Mouse (Mus musculus): Measurements from ENCODE around the gene Sis. TPM values are rescaled to one million over a fixed set of nuclear protein-coding genes. Genes with fewer than 3 reads are reported as not detected.

Gene Sis
- not detected in 2 replicates for polyA plus RNA-seq (2016; fragmentation: Nextera tagmentation; extraction: Ambion mirVana)

DNA sequence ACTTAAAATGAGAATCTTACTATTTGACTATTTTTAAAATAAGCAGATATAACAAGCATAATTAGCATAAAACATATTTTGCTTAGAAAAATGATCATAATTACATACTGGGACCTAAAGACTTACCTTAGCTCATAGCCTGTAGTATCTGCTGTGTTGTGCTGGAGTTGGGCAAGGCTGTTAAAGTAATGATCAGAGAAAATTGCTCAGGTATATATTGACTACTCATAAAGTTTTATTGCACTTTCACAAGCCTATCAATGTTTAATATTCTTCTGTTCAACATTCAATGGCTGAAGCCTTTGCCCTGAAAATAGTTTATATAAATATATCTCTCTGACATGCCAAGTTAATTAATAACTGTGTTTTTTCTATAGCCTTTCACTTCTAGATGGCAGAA, at the start of gene Sis:
Gene Sis, minus strand, starts transcription at position 189 of the 400 bp plus-strand sequence.
- no peak for DNase-seq (ENCODE audit: extremely low spot score, low spot score)
- Histone ChIP-seq H3K4me3 (no peak within 1 kb of the TSS), H3K27ac (no peak within 1 kb of the TSS), H3K36me3 (replicated peaks) (no peaks in the 10 kb centered on the region), H3K27me3 (ENCODE audit: poor library complexity, severe bottlenecking) (no peaks in the 10 kb centered on the region), H3K4me1 (no peaks in the 10 kb centered on the region), H3K9me3 (no peaks in the 10 kb centered on the region)

DNA sequence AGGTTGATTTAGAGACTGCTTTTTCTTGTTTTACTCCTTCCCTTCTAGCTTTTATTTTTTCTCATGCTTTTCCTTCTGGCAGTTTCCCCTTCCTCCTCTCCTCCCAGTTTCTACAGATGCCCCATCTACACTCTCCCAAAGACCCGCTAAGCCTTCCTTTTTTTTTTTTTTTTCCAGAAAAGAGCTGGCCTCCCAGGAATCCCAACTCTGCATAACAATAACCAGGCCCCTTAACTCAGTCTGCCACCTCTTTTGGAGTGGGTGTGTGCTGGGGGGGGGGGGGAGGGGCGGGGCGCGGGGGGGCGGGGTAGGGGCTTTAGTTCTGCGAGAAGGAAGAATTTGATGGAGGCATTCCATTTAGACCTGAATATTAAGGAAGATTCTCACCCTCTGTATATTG, 38.4 kb upstream of the Sis start:
- WGBS: 8% methylated on average over 5 of the region's 6 CpGs
- Histone ChIP-seq H3K27me3 (ENCODE audit: poor library complexity, severe bottlenecking) (no peaks in the 10 kb centered on the region), H3K9me3 (no peaks in the 10 kb centered on the region), H3K27ac (no peak overlapping the region), H3K4me1 (0 out of 2 replicates have a peak, but pooled peaks cover 6% of the 10 kb centered on the region), H3K36me3 (replicated peaks) (no peaks in the 10 kb centered on the region), H3K4me3 (no peak overlapping the region)
- no peak for DNase-seq (ENCODE audit: extremely low spot score, low spot score)

DNA sequence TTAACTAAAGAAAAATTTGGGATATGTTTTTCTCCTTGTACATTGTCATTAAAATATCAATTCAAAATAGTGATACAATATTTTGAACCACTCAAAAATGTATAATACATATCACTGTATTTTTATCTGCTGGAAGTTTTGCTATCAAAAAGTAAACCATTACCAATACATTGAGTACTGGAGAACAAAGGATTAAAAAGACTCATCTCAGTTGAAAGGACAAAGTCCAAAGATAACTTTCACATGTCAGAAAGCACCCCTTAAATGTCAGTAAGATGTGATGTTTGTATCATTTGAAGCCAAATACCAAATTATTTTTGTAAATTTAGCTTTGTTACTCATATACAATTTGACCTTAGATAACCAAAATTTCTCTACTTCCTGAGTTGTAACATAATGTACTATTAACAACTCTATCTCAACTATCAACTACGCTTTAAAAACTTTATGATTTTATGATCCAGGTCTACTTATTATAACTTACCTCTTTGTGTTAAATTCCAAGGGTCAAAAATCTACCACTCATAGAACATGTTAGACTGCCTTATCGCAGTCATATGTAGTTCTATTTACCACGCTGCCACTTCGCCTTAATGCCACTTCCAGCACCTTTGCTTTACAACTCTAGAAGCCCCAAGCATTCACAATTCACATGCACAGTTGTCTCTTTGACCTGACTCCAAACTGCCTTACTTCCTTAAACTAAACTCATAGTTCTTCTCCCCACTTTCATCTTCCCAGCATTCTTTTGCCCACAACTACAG, 35.5 kb upstream of the Sis start:
- Histone ChIP-seq H3K27ac (no peak overlapping the region), H3K36me3 (replicated peaks) (no peaks in the 10 kb centered on the region), H3K9me3 (no peaks in the 10 kb centered on the region), H3K4me3 (no peak overlapping the region), H3K27me3 (ENCODE audit: poor library complexity, severe bottlenecking) (no peaks in the 10 kb centered on the region), H3K4me1 (0 out of 2 replicates have a peak, but pooled peaks cover 6% of the 10 kb centered on the region)
- DNase-seq (ENCODE audit: extremely low spot score, low spot score): no peak
- 97% methylated on average over 4 of the region's 4 CpGs for WGBS

DNA sequence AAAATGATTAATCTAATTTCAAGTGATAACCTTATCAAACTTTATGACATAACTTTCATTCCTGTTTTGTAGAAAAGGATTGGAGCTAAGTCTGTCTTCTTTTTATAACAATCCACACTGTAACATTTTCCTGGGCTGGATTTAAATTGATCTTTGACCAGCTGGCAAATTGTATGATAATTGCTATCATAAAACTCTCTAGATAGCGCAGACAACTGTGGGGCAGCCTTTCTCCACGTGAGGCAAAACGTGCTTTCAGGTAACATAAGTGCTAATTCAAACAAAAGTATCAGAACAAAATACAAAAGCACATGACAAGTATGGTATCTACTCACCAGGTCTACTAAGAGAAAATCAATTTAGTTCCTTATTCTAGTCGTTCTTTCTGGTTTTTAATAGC, 29.9 kb upstream of the Sis start:
- no peak overlapping the region for H3K27ac ChIP-seq
- no peaks in the 10 kb centered on the region for H3K36me3 ChIP-seq (replicated peaks)
- WGBS: 86% methylated on average over 4 of the region's 4 CpGs
- DNase-seq (ENCODE audit: extremely low spot score, low spot score): no peak
- H3K4me1 ChIP-seq: no peaks in the 10 kb centered on the region
- H3K27me3 ChIP-seq (ENCODE audit: poor library complexity, severe bottlenecking): no peaks in the 10 kb centered on the region
- H3K9me3 ChIP-seq: no peaks in the 10 kb centered on the region
- no peak overlapping the region for H3K4me3 ChIP-seq

DNA sequence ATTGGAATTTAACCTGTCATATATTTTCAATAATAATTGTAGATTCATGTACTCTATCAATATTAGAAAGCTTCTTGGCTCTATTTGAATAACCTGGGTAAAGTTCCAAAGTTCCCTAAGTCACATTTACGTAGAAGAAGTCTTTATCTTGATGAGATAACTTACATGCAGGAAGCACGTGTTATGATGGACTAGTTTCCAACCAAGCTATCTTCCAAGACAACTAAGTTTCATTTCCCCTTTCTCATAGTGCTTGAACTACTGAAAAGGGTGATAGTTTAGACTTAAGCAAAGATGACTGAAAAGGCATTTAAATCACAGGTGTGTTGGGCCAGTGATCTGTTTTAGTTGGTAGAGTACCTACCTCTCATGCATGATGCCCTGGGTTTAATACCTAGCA, 23.3 kb upstream of the Sis start:
- Histone ChIP-seq H3K27me3 (ENCODE audit: poor library complexity, severe bottlenecking) (no peaks in the 10 kb centered on the region), H3K27ac (no peak overlapping the region), H3K4me1 (no peaks in the 10 kb centered on the region), H3K4me3 (no peak overlapping the region), H3K9me3 (no peaks in the 10 kb centered on the region), H3K36me3 (replicated peaks) (no peaks in the 10 kb centered on the region)
- no peak for DNase-seq (ENCODE audit: extremely low spot score, low spot score)
- WGBS: 90% methylated on average over 2 of the region's 2 CpGs

DNA sequence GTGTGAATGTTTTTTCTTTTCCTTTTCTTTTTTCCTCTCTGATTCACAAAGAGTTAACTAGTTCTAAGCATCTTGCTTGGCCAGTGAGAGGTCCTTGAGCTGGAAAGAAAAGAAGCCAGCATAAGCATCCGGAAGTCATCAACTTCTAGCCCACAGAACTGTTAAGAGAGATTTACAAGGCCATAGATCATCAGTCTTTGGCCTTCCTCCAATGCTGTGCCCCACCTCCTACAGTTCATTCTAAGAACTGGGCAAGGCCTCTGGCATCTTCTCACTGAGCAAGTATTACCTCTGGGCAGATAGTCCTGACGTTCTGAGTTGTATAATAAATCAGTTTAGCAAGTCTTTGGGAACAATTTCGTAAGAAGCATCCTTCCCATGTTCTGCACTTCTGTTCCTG, 8.9 kb upstream of the Sis start:
- Histone ChIP-seq H3K36me3 (replicated peaks) (no peaks in the 10 kb centered on the region), H3K27ac (no peak overlapping the region)
- 84% methylated on average over 3 of the region's 3 CpGs for WGBS

DNA sequence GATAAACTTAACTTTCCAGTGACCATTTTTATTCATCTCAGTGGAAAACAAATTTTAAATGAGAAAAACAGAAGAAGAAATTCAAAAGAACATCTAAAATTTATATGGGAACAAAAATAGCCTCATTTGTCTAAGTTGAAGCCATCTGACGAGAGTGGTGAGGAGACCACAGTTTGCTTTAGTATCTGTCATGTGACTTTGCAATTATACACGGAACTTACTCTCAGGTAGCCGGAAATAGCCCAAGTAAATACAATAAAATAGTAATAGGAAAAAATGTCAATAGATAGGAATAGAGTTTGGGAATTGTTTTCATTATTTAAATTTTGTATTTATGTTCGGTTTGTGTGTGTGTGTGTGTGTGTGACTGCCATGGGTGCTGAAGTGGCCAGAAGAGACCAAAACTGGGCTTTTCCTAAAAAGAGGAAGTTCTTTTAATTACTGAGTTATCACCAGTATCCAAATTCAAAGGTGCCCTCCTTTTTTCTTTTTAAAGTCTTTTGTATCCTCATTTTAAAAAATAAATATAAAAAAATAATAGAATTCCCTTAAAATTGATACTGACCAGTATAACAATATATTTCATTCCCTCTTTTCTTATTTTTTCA, 48.6 kb downstream of the Sis start:
- no peaks in the 10 kb centered on the region for H3K4me1 ChIP-seq
- H3K27ac ChIP-seq: no peak overlapping the region
- H3K36me3 ChIP-seq (replicated peaks): no peaks in the 10 kb centered on the region
- H3K9me3 ChIP-seq: no peaks in the 10 kb centered on the region
- WGBS: 94% methylated on average over 4 of the region's 4 CpGs
- H3K4me3 ChIP-seq: no peak overlapping the region
- DNase-seq (ENCODE audit: extremely low spot score, low spot score): no peak
- no peaks in the 10 kb centered on the region for H3K27me3 ChIP-seq (ENCODE audit: poor library complexity, severe bottlenecking)

More for the DNA sequence above, 8.9 kb upstream of the Sis start:
- Histone ChIP-seq H3K4me3 (no peak overlapping the region), H3K27me3 (ENCODE audit: poor library complexity, severe bottlenecking) (no peaks in the 10 kb centered on the region), H3K4me1 (no peaks in the 10 kb centered on the region), H3K9me3 (no peaks in the 10 kb centered on the region)
- DNase-seq (ENCODE audit: extremely low spot score, low spot score): no peak

DNA sequence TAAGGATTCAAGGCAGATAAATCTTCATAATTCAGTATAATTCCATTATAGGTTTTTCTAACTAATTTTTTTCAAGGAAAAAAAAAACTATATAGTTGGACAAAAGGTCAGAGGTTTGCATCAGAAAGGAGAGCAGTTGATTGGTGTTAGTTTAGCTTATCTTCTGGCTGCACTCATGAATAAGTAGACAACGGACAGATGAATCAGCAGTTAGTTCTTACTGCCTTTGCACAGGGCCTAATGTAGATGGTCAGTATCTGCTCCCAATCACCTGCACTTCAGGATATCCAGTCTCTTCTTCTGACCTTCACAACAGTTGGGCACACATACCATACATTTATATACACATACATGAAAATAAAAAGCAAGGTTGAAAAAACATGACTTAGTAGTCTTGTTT, 85.2 kb downstream of the Sis start:
- 90% methylated on average over 1 of the region's 1 CpGs for WGBS
- Histone ChIP-seq H3K27me3 (ENCODE audit: poor library complexity, severe bottlenecking) (no peaks in the 10 kb centered on the region), H3K4me3 (no peak overlapping the region), H3K9me3 (no peaks in the 10 kb centered on the region), H3K36me3 (replicated peaks) (no peaks in the 10 kb centered on the region), H3K27ac (no peak overlapping the region), H3K4me1 (no peaks in the 10 kb centered on the region)
- no peak for DNase-seq (ENCODE audit: extremely low spot score, low spot score)

DNA sequence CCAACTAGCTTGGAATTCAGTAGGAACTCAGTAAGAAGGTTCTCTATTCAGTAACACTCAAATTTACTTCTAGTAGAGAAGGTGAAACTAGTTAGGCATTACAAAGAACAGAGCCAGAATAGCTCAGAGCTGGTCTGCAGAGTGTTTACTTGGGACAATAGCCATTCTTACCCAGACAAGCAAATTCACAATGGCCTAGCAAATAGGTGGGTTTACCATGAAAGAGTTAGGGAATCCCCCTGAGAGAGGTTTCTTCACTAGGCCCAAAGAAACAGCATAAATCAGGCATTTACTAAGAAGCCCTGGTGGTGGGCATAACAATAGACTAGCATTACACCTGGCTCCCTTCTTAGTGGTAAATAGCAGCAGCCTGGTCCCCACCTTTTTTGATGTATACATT, 99.5 kb downstream of the Sis start:
- H3K4me3 ChIP-seq: no peak overlapping the region
- DNase-seq (ENCODE audit: extremely low spot score, low spot score): no peak
- no peaks in the 10 kb centered on the region for H3K27me3 ChIP-seq (ENCODE audit: poor library complexity, severe bottlenecking)
- no peaks in the 10 kb centered on the region for H3K9me3 ChIP-seq
- no peak overlapping the region for H3K27ac ChIP-seq
- no peaks in the 10 kb centered on the region for H3K36me3 ChIP-seq (replicated peaks)
- H3K4me1 ChIP-seq: no peaks in the 10 kb centered on the region

DNA sequence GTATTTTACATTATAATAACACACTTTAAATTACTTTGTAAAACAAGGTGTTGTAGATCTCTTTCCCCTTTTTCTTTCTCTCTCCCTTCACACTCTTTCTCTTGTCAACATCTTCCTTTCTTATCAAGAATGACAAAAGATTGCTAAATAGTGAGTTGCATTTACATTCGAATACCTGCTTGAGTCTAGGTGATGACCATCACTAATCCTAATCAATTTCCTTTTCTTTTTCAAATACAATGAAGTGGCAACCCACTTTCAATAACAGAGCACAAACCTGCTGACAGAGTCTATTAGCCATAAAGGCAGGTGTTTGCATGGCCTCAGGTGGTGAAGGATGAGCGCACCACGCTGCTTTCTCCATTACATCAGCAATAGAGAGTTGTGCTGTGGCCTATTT, 108.9 kb downstream of the Sis start:
- Histone ChIP-seq H3K4me1 (no peaks in the 10 kb centered on the region), H3K27ac (no peak overlapping the region), H3K9me3 (no peaks in the 10 kb centered on the region), H3K36me3 (replicated peaks) (no peaks in the 10 kb centered on the region), H3K27me3 (ENCODE audit: poor library complexity, severe bottlenecking) (no peaks in the 10 kb centered on the region), H3K4me3 (no peak overlapping the region)
- 80% methylated on average over 3 of the region's 3 CpGs for WGBS
- DNase-seq (ENCODE audit: extremely low spot score, low spot score): no peak

DNA sequence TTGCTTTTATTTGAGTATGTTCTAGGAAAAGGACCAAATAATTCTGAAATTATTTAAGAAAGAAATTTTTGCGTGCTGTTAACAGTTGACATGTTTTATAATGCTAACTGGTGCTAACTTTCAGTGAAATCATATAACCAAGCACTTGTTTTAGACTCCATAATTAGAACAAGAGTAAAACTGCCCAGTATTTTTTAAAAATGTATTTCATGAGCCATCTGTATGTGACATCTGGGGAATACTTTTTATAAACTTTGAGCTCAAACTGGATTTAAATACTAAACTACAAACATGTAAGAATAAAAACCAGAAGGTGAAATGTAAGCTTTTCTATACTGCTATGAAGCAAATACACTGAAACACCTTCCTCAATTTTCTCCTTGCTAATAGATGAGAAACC, 112.3 kb downstream of the Sis start:
- no peak for DNase-seq (ENCODE audit: extremely low spot score, low spot score)
- no peak overlapping the region for H3K4me3 ChIP-seq
- WGBS: 93% methylated on average over 1 of the region's 1 CpGs

DNA sequence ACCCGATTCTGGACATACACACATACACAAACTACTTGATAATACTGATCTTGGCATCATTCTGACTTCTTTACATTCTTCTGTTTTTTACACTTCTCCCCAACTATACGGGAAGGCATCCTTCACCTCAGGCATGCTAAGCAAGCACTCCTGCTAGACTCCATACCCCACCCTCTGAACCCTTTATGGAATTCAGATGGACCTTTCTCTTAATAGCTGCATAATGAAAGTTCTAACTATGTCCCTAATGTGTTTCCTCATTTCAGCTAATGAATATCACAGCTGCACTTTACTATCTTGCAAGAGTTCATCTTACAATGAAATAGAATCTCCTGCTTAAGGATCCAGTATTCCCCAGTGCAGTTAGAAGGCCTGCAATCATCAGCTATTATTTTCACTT, 127.0 kb downstream of the Sis start:
- Histone ChIP-seq H3K27ac (no peak overlapping the region), H3K4me3 (no peak overlapping the region), H3K36me3 (replicated peaks) (no peaks in the 10 kb centered on the region), H3K27me3 (ENCODE audit: poor library complexity, severe bottlenecking) (no peaks in the 10 kb centered on the region), H3K9me3 (no peaks in the 10 kb centered on the region), H3K4me1 (no peaks in the 10 kb centered on the region)
- 93% methylated on average over 2 of the region's 2 CpGs for WGBS
- DNase-seq (ENCODE audit: extremely low spot score, low spot score): no peak

More for the DNA sequence above, 112.3 kb downstream of the Sis start:
- H3K36me3 ChIP-seq (replicated peaks): no peaks in the 10 kb centered on the region
- no peaks in the 10 kb centered on the region for H3K4me1 ChIP-seq
- no peaks in the 10 kb centered on the region for H3K27me3 ChIP-seq (ENCODE audit: poor library complexity, severe bottlenecking)
- H3K9me3 ChIP-seq: no peaks in the 10 kb centered on the region
- H3K27ac ChIP-seq: no peak overlapping the region
